24 mouse cellular contexts compared by ENCODE assay signal in the genomic region with DNA sequence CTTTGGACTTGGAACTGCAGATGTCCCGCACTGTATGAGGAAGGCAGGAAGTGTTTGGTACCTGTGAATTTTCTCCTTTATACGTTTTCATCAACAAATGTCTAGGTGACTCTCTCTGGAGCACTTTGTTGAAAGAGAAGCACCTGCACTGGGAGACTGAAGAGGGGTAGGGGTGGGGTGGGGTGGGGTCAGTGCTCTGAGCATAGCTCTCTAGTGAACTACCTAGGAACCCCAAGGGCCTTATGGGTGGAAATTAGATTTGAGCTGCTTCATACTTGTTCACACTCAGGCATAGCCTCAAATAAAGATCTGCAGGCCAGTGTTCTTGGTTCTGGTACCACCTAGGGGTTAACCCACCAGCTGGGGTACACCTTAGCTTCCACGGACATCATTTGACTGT. TPM values are rescaled to one million over a fixed set of nuclear protein-coding genes. Genes with fewer than 3 reads are reported as not detected.
DNase-seq lines count a peak whose midpoint lies in the region; ATAC-seq and TF ChIP-seq lines count a peak whose summit lies in the region.
"Had no signal": no experiment of that assay in that cellular context is flagged by ENCODE, and none has a peak within 500 bp of the region (broad histone marks: within the 10 kb centered on the region; RNA-seq: fewer than 3 reads in every experiment).

A gene (minus strand): TSS at position 101 of the 400 bp plus-strand sequence.

- no peaks in the 10 kb centered on the region for H3K9me3 ChIP-seq in forebrain, embryonic 11.5 days (ENCODE audit: control insufficient read depth, low read length)
- H3K9me3 ChIP-seq: heart, embryonic 10.5 days; hindbrain, embryonic 12.5 days had no signal

- no peaks in the 10 kb centered on the region for H3K36me3 ChIP-seq in testis, adult 2 months (ENCODE audit: control insufficient read depth, insufficient read depth, low read length)
- H3K36me3 ChIP-seq in forebrain, embryonic 11.5 days (ENCODE audit: control insufficient read depth, insufficient read depth, low read length) = no peaks in the 10 kb centered on the region
- H3K36me3 ChIP-seq: G1E; heart, embryonic 10.5 days; hindbrain, embryonic 12.5 days had no signal

- no peak for TF ChIP-seq POLR2A in testis, adult 2 months (IDR thresholded peaks at IDR 0.05; ENCODE audit: control insufficient read depth, low read depth, low read length)

- H3K4me2 ChIP-seq in forebrain, embryonic 11.5 days (ENCODE audit: low read depth, low read length, severe bottlenecking) = no peak within 1 kb of the TSS
- H3K4me2 ChIP-seq: hindbrain, embryonic 12.5 days had no signal

- TF ChIP-seq CTCF in gastrocnemius, adult 2 months (IDR thresholded peaks at IDR 0.05) = peak; percentile 28; the same call in 1 of the 2 replicates
- TF ChIP-seq CTCF in layer of hippocampus, adult 2 months (conservative IDR thresholded peaks at IDR 0.05) = peak; percentile 26; the same call in 1 of the 2 replicates
- no peak for TF ChIP-seq CTCF in testis, adult 2 months (IDR thresholded peaks at IDR 0.05; ENCODE audit: control insufficient read depth, insufficient read depth, insufficient replicate concordance, low read depth, low read length)

- no peak within 1 kb of the TSS for H3K9ac ChIP-seq in forebrain, embryonic 11.5 days (ENCODE audit: low read length)
- H3K9ac ChIP-seq: hindbrain, embryonic 12.5 days had no signal

- WGBS in forebrain, embryonic 11.5 days = 91% methylated on average over 3 of the region's 3 CpGs

- no peak within 1 kb of the TSS for H3K27ac ChIP-seq in gastrocnemius, adult 2 months
- no peak within 1 kb of the TSS for H3K27ac ChIP-seq in layer of hippocampus, adult 2 months
- no peak within 1 kb of the TSS for H3K27ac ChIP-seq in testis, adult 2 months (ENCODE audit: control insufficient read depth, insufficient read depth, low read depth, low read length)
- no peak within 1 kb of the TSS for H3K27ac ChIP-seq in forebrain, embryonic 11.5 days (ENCODE audit: low read depth, low read length)
- H3K27ac ChIP-seq: heart, embryonic 10.5 days; hindbrain, embryonic 12.5 days had no signal

- peaks cover 9% of the 10 kb centered on the region for H3K4me1 ChIP-seq in testis, adult 2 months (ENCODE audit: control insufficient read depth, insufficient read depth, low read length)
- H3K4me1 ChIP-seq in forebrain, embryonic 11.5 days (replicated peaks; ENCODE audit: control insufficient read depth, insufficient read depth, low read length) = no peaks in the 10 kb centered on the region
- H3K4me1 ChIP-seq: heart, embryonic 10.5 days; hindbrain, embryonic 12.5 days had no signal

- H3K27me3 ChIP-seq in testis, adult 2 months (ENCODE audit: control insufficient read depth, insufficient read depth, low read length) = no peaks in the 10 kb centered on the region
- H3K27me3 ChIP-seq in forebrain, embryonic 11.5 days (ENCODE audit: control insufficient read depth, insufficient read depth, low read length) = no peaks in the 10 kb centered on the region
- H3K27me3 ChIP-seq: hindbrain, embryonic 12.5 days had no signal

- no peak within 1 kb of the TSS for H3K4me3 ChIP-seq in gastrocnemius, adult 2 months
- H3K4me3 ChIP-seq in layer of hippocampus, adult 2 months = no peak within 1 kb of the TSS
- peak within 1 kb of the TSS; percentile 69 for H3K4me3 ChIP-seq in testis, adult 2 months (ENCODE audit: control insufficient read depth, low read depth, low read length)
- H3K4me3 ChIP-seq in forebrain, embryonic 11.5 days (ENCODE audit: low read depth, low read length) = no peak within 1 kb of the TSS
- H3K4me3 ChIP-seq: heart, embryonic 10.5 days; hindbrain, embryonic 12.5 days had no signal

- intact Hi-C loops in gastrocnemius, adult 2 months (cut with DNase I) = no loop called here
- intact Hi-C loops in gastrocnemius, postnatal 14 days (cut with DNase I; ENCODE audit: low total_unique reads) = no loop called here

- no peak for ATAC-seq in forebrain, embryonic 11.5 days (replicated peaks; ENCODE audit: low FRiP score)
- ATAC-seq: forebrain, embryonic 14.5 days; hindbrain, embryonic 16.5 days had no signal

- no peak for DNase-seq in gastrocnemius, adult 2 months
- DNase-seq in gastrocnemius, postnatal 14 days = no peak
- DNase-seq in layer of hippocampus, adult 2 months (ENCODE audit: low spot score in 2 of 2) = no peak
- DNase-seq in layer of hippocampus, adult 9-10 months (ENCODE audit: low spot score) = no peak
- DNase-seq in testis, postnatal 10 days (ENCODE audit: low spot score) = no peak
- DNase-seq in ZHBTc4 (ENCODE audit: low read depth, low spot score) = peak; percentile 12
- DNase-seq in forebrain, embryonic 11.5 days (ENCODE audit: low spot score) = no peak
- DNase-seq: adrenal gland, postnatal 25 days; cerebellum, adult 18-20 months; cerebellum, adult 9-11 months; cerebellum, postnatal 36 days; heart, adult 18-20 months; heart, postnatal 10 days had no signal

RNA-seq across cellular contexts. Expression of the gene that starts here (rescaled TPM):
- total RNA-seq in gastrocnemius, adult 2 months (2021) = not detected
- not detected for total RNA-seq in gastrocnemius, postnatal 14 days (2021)
- total RNA-seq in layer of hippocampus, adult 2 months (2021) = not detected
- not detected in 2 replicates for polyA plus RNA-seq in testis, adult 2 months (2012; rRNA removed)
- polyA plus RNA-seq in forebrain, embryonic 11.5 days (2014; fragmentation: Nextera tagmentation; extraction: Ambion mirVana) = not detected in 2 replicates
- total RNA-seq: adrenal gland, postnatal 25 days; G1E; gastrocnemius, adult 8-10 months; gastrocnemius, postnatal 4 days; heart, adult 18-20 months; heart, postnatal 10 days; heart, postnatal 4 days had no signal
- polyA plus RNA-seq: embryonic facial prominence, embryonic 14.5 days; forebrain, embryonic 14.5 days; G1E; heart, embryonic 10.5 days; heart, embryonic 14.5 days; hindbrain, embryonic 12.5 days; hindbrain, embryonic 16.5 days had no signal
